Mouse (Mus musculus) sigmoid colon, adult 10 weeks (tissue): ENCODE measurements around the gene Olfr1076. TPM values are rescaled to one million over a fixed set of nuclear protein-coding genes. Genes with fewer than 3 reads are reported as not detected.

Experiments
- polyA plus RNA-seq: library from polyadenylated mRNA; stranded (reverse); fragments of 350-450 nt; fragmentation: Illumina TruSeq; extraction: RNeasy Lipid Tissue Mini Kit (QIAGEN cat#74804); gene quantifications from one replicate; pipeline ENCODE4 v1.2.3, GENCODE M21; 2014; ENCODE audit warnings: low read depth, low replicate concordance

The Olfr1076 gene
- not detected for polyA plus RNA-seq

DNA sequence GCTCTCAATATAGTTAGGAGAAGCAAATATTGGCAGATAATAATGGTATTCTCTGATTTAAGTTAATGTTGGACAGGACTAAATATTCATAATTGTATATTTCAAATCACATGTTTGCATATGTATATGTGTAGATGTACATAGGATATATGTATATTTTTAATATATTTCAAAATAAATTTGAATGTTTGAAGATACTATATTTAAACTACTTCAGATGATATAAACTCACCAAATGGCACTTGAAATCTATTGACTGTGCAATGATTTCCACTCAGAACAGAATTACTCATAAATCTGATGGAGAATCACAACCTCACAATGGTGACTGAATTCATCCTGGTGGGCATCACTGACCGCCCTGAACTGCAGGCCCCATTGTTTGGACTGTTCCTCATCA is at the start of gene Olfr1076:
Gene Olfr1076, plus strand, starts transcription at position 301 of the 400 bp plus-strand sequence.

DNA sequence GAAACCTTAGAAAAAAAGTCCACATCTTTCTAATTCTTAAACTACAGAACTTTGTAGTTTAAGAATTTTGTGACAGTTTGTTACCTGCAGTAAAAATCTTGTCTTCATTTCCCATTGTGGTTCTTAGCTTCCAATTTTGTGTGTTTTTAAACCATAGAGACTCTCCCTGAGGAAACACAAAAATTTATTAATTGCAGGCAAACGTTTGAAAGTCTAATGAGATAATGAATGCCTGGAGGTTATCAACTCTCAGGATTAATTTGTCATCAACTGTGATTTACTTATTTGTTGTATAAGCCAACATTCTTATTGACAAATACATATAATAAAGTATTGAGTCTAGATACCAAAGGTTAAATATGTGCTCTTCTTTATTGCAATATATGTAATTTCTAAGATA is 21.0 kb upstream of the Olfr1076 start, which contains the start of gene Olfr228:
Gene Olfr228, minus strand, starts transcription at position 101 of the 400 bp plus-strand sequence.

DNA sequence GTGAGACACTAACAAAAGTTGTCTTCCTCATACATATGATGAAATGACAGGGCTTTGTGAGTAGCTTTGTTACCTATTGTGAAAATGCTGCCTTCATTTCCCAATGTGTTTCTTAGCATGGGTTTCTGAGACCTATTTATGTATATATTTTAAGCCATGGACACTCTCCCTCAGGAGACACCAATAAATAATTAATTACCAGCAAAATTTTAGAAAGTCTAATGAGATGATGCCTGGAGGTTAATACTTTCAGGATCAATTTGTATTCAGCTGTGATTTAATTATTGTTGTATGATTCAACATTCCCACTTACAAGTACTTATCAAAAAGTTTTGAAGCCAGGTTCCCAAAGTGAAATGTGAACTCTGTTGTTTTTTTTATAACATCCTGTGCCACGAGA is 34.1 kb downstream of the Olfr1076 start, which contains the start of gene Olfr1079:
Gene Olfr1079, minus strand, starts transcription at position 101 of the 400 bp plus-strand sequence.

GRCm38 (mm10) chr2:86558135-86558534 is 49.9 kb downstream of the Olfr1076 start, which contains the start of gene Olfr1080:
Olfr1080 (minus strand) TSS chr2:86558235.

Other genes with a start within 250 kb of the Olfr1076 start
- gene Olfr1051, start 229.4 kb upstream of the Olfr1076 start, polyA plus RNA-seq: not detected
- gene Olfr1052, start 216.0 kb upstream of the Olfr1076 start, polyA plus RNA-seq: not detected
- gene Olfr1053, start 193.2 kb upstream of the Olfr1076 start, polyA plus RNA-seq: not detected
- gene Olfr1054, start 173.0 kb upstream of the Olfr1076 start, polyA plus RNA-seq: not detected
- gene Olfr1055, start 158.2 kb upstream of the Olfr1076 start, polyA plus RNA-seq: not detected
- not detected for gene Olfr1056, start 146.0 kb upstream of the Olfr1076 start, polyA plus RNA-seq
- gene Olfr1057, start 130.1 kb upstream of the Olfr1076 start, polyA plus RNA-seq: not detected
- not detected for gene Olfr1058, start 119.9 kb upstream of the Olfr1076 start, polyA plus RNA-seq
- gene Olfr1061, start 94.4 kb upstream of the Olfr1076 start, polyA plus RNA-seq: not detected
- gene Olfr1062, start 81.7 kb upstream of the Olfr1076 start, polyA plus RNA-seq: not detected
- not detected for gene Olfr1065, start 57.9 kb upstream of the Olfr1076 start, polyA plus RNA-seq
- gene Olfr1066, start 52.2 kb upstream of the Olfr1076 start, polyA plus RNA-seq: not detected
- gene Olfr228, start 21.1 kb upstream of the Olfr1076 start, polyA plus RNA-seq: not detected
- gene Olfr1079, start 34.0 kb downstream of the Olfr1076 start, polyA plus RNA-seq: not detected
- not detected for gene Olfr1080, start 49.8 kb downstream of the Olfr1076 start, polyA plus RNA-seq
- gene Olfr1082, start 90.5 kb downstream of the Olfr1076 start, polyA plus RNA-seq: not detected
- gene Olfr1084, start 131.3 kb downstream of the Olfr1076 start, polyA plus RNA-seq: not detected
- not detected for gene Olfr1085, start 153.6 kb downstream of the Olfr1076 start, polyA plus RNA-seq
- gene Olfr1086, start 171.6 kb downstream of the Olfr1076 start, polyA plus RNA-seq: not detected
- gene Olfr1087, start 189.9 kb downstream of the Olfr1076 start, polyA plus RNA-seq: not detected
- not detected for gene Olfr1089, start 225.2 kb downstream of the Olfr1076 start, polyA plus RNA-seq